Mouse (Mus musculus) hindbrain, embryonic 14.5 days (tissue): ENCODE results near the gene Cyren. TPM values are rescaled to one million over a fixed set of nuclear protein-coding genes. Genes with fewer than 3 reads are reported as not detected.

Source experiments
- ATAC-seq: fragments of 200-750 bp; cut with Nextera tagmentation; 2 replicates; pipeline ENCODE4 v1.8.0; 2017; ENCODE audit warnings: moderate number of reproducible peaks, mild to moderate bottlenecking, moderate TSS enrichment, moderate library complexity; ENCODE audit not compliant: low FRiP score
- DNase-seq: peaks from one replicate; pipeline ENCODE4 v3.0.0-alpha.2; 2015; ENCODE audit warnings: low spot score
- H3K27ac ChIP-seq: fragments of 300-500 bp; sonication (generic); 2 replicates; pipeline ENCODE4 v1.5.1; 2014; ENCODE audit warnings: mild to moderate bottlenecking, moderate library complexity
- H3K27me3 ChIP-seq: fragments of 300-500 bp; sonication (generic); 2 replicates; pipeline ENCODE4 v1.6.1; 2014; ENCODE audit warnings: mild to moderate bottlenecking, low read length, mixed read lengths; ENCODE audit not compliant: control insufficient read depth, insufficient read depth
- H3K36me3 ChIP-seq: fragments of 300-500 bp; sonication (generic); replicated peaks from 2 replicates; pipeline ENCODE4 v1.6.1; 2014; ENCODE audit not compliant: control insufficient read depth, insufficient read depth
- H3K4me1 ChIP-seq: fragments of 300-500 bp; sonication (generic); replicated peaks from 2 replicates; pipeline ENCODE4 v1.6.1; 2014; ENCODE audit warnings: antibody characterized with exemption, low read length, mixed read lengths; ENCODE audit not compliant: control insufficient read depth, insufficient read depth
- H3K4me2 ChIP-seq: fragments of 300-500 bp; sonication (generic); replicated peaks from 2 replicates; pipeline ENCODE4 v1.6.1; 2014; ENCODE audit warnings: mild to moderate bottlenecking, moderate library complexity
- H3K4me3 ChIP-seq: fragments of 300-500 bp; sonication (generic); replicated peaks from 2 replicates; pipeline ENCODE4 v1.5.1; 2014; ENCODE audit warnings: mild to moderate bottlenecking, low read length
- H3K9ac ChIP-seq: fragments of 300-500 bp; sonication (generic); 2 replicates; pipeline ENCODE4 v1.6.1; 2014
- H3K9me3 ChIP-seq: fragments of 300-500 bp; sonication (generic); 2 replicates; pipeline ENCODE4 v1.6.1; 2016; ENCODE audit warnings: low read length; ENCODE audit not compliant: control insufficient read depth
- WGBS: fragments of 180-500 bp; shearing (Covaris S2); extraction: QIAGEN DNeasy Blood & Tissue Kit; methylation state at CpG from one replicate; pipeline ENCODE4 v1.1.7; 2014; 5-methylcytosine and 5-hydroxymethylcytosine counted together
- polyA plus RNA-seq: library from polyadenylated mRNA; unstranded; fragments of >200 nt; fragmentation: Nextera tagmentation; extraction: Ambion mirVana; gene quantifications from 2 replicates; pipeline ENCODE4 v1.2.1, GENCODE M21; 2014

Gene Cyren
- polyA plus RNA-seq, 1 experiment from 2014 or later: 7.4 TPM

- WGBS: 83% methylated on average over 5 of the region's 5 CpGs
- DNase-seq: no peak
- H3K9me3 ChIP-seq: no peaks in the 10 kb centered on the region
- H3K9ac ChIP-seq: no peak overlapping the region
- H3K27ac ChIP-seq: no peak overlapping the region
- H3K36me3 ChIP-seq: no peaks in the 10 kb centered on the region
- no peaks in the 10 kb centered on the region for H3K27me3 ChIP-seq
- no peak overlapping the region for H3K4me3 ChIP-seq
- H3K4me2 ChIP-seq: no peak overlapping the region
- no peaks in the 10 kb centered on the region for H3K4me1 ChIP-seq
- no peak for ATAC-seq
Observed at GRCm38 (mm10) chr6:34870724-34871123, 7.1 kb downstream of the Cyren start.

- Histone ChIP-seq H3K4me1 (no peaks in the 10 kb centered on the region), H3K4me2 (no peak overlapping the region), H3K27ac (no peak overlapping the region), H3K4me3 (no peak overlapping the region), H3K36me3 (no peaks in the 10 kb centered on the region), H3K9me3 (no peaks in the 10 kb centered on the region), H3K27me3 (no peaks in the 10 kb centered on the region), H3K9ac (no peak overlapping the region)
- no peak for ATAC-seq
- WGBS: 88% methylated on average over 5 of the region's 5 CpGs
- no peak for DNase-seq
Observed at GRCm38 (mm10) chr6:34870136-34870535, 7.7 kb downstream of the Cyren start.

- Histone ChIP-seq H3K9ac (no peak overlapping the region), H3K27ac (no peak overlapping the region), H3K4me2 (no peak overlapping the region), H3K4me1 (no peaks in the 10 kb centered on the region), H3K36me3 (no peaks in the 10 kb centered on the region), H3K4me3 (no peak overlapping the region), H3K9me3 (no peaks in the 10 kb centered on the region), H3K27me3 (no peaks in the 10 kb centered on the region)
- no peak for DNase-seq
- ATAC-seq: no peak
- WGBS: 88% methylated on average over 13 of the region's 13 CpGs
Observed at GRCm38 (mm10) chr6:34869225-34869915, 8.5 kb downstream of the Cyren start.

GRCm38 (mm10) chr6:34868507-34869217 lies 9.2 kb downstream of the Cyren start:
- 81% methylated on average over 20 of the region's 20 CpGs for WGBS
- Histone ChIP-seq H3K9ac (no peak overlapping the region), H3K27ac (no peak overlapping the region), H3K27me3 (no peaks in the 10 kb centered on the region), H3K36me3 (no peaks in the 10 kb centered on the region), H3K4me3 (no peak overlapping the region), H3K9me3 (no peaks in the 10 kb centered on the region), H3K4me1 (no peaks in the 10 kb centered on the region), H3K4me2 (no peak overlapping the region)
- DNase-seq (no peak), ATAC-seq (no peak)

GRCm38 (mm10) chr6:34867995-34868350 lies 9.9 kb downstream of the Cyren start:
- Histone ChIP-seq H3K36me3 (no peaks in the 10 kb centered on the region), H3K9ac (no peak overlapping the region), H3K4me2 (no peak overlapping the region), H3K9me3 (no peaks in the 10 kb centered on the region), H3K27me3 (no peaks in the 10 kb centered on the region), H3K4me1 (no peaks in the 10 kb centered on the region), H3K4me3 (no peak overlapping the region), H3K27ac (no peak overlapping the region)
- no peak for ATAC-seq
- DNase-seq: no peak
- WGBS: 70% methylated on average over 10 of the region's 10 CpGs

- ATAC-seq: no peak
- H3K4me2 ChIP-seq: no peak overlapping the region
- no peaks in the 10 kb centered on the region for H3K36me3 ChIP-seq
- H3K9me3 ChIP-seq: no peaks in the 10 kb centered on the region
- 67% methylated on average over 16 of the region's 16 CpGs for WGBS
- H3K27ac ChIP-seq: no peak overlapping the region
- no peak overlapping the region for H3K4me3 ChIP-seq
- no peaks in the 10 kb centered on the region for H3K27me3 ChIP-seq
- DNase-seq: no peak
- H3K9ac ChIP-seq: no peak overlapping the region
- no peaks in the 10 kb centered on the region for H3K4me1 ChIP-seq
Observed at GRCm38 (mm10) chr6:34867301-34867994, 10.4 kb downstream of the Cyren start.

- Histone ChIP-seq H3K27ac (no peak overlapping the region), H3K9me3 (no peaks in the 10 kb centered on the region), H3K4me2 (no peak overlapping the region), H3K4me1 (no peaks in the 10 kb centered on the region), H3K36me3 (no peaks in the 10 kb centered on the region), H3K27me3 (no peaks in the 10 kb centered on the region), H3K4me3 (no peak overlapping the region), H3K9ac (no peak overlapping the region)
- DNase-seq: no peak
- 32% methylated on average over 8 of the region's 8 CpGs for WGBS
- ATAC-seq: no peak
Observed at GRCm38 (mm10) chr6:34866786-34867185, 11.1 kb downstream of the Cyren start.

- H3K27me3 ChIP-seq: no peaks in the 10 kb centered on the region
- no peak overlapping the region for H3K27ac ChIP-seq
- H3K4me1 ChIP-seq: no peaks in the 10 kb centered on the region
- DNase-seq (no peak), ATAC-seq (no peak)
- 75% methylated on average over 7 of the region's 7 CpGs for WGBS
- H3K4me2 ChIP-seq: no peak overlapping the region
- H3K9me3 ChIP-seq: no peaks in the 10 kb centered on the region
- H3K4me3 ChIP-seq: no peak overlapping the region
- no peaks in the 10 kb centered on the region for H3K36me3 ChIP-seq
- no peak overlapping the region for H3K9ac ChIP-seq
Observed at GRCm38 (mm10) chr6:34865711-34866593, 11.9 kb downstream of the Cyren start.

GRCm38 (mm10) chr6:34865213-34865612 lies 12.6 kb downstream of the Cyren start:
- Histone ChIP-seq H3K9ac (no peak overlapping the region), H3K4me2 (no peak overlapping the region), H3K9me3 (no peaks in the 10 kb centered on the region), H3K4me1 (no peaks in the 10 kb centered on the region), H3K27me3 (no peaks in the 10 kb centered on the region), H3K36me3 (no peaks in the 10 kb centered on the region), H3K27ac (no peak overlapping the region), H3K4me3 (no peak overlapping the region)
- WGBS: 79% methylated on average over 5 of the region's 5 CpGs
- no peak for DNase-seq
- no peak for ATAC-seq
